Mouse (Mus musculus): ENCODE data around the gene Tgif1. TPM values are rescaled to one million over a fixed set of nuclear protein-coding genes. Genes with fewer than 3 reads are reported as not detected.

Tgif1 gene
- total and polyA plus RNA-seq, 2 experiments: 10.6 to 17.0 TPM

DNA sequence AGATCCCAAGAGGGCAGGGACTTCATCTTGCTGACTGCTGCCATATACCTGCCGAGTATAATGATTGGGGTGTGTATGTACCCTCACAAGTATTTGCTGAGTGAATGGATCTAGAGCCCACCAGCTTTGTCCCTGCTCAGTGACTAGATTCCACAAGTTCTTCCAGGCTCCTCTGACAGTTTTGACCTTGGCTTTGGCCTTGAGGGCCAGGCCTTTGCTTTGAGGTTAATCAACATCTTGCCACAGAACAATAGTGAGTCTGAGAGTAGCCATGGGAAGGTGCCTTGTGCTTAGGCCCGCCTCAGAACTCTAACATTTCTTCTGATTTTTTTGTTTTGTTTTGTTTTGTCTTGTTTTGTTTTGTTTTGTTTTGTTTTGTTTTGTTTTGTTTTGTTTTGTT is 46.7 kb downstream of the Tgif1 start:
- no peak for DNase-seq (ENCODE audit: extremely low read depth, low read depth, low spot score)
- no peak overlapping the region for H3K9ac ChIP-seq (ENCODE audit: low read depth, low read length)
- no peaks in the 10 kb centered on the region for H3K79me2 ChIP-seq (ENCODE audit: control insufficient read depth, insufficient read depth, low read length)
- 87% methylated on average over 2 of the region's 2 CpGs for WGBS
- H3K36me3 ChIP-seq (ENCODE audit: control insufficient read depth, insufficient read depth, low read length): no peaks in the 10 kb centered on the region
- H3K4me1 ChIP-seq (ENCODE audit: control insufficient read depth, insufficient read depth, low read length): no peaks in the 10 kb centered on the region
- no peaks in the 10 kb centered on the region for H3K27me3 ChIP-seq (ENCODE audit: control insufficient read depth, insufficient read depth, low read length)
- H3K27ac ChIP-seq (replicated peaks; ENCODE audit: insufficient read depth, low read depth, low read length): no peak overlapping the region
- H3K4me3 ChIP-seq (ENCODE audit: insufficient read depth, low read depth, low read length): no peak overlapping the region
- TF ChIP-seq CTCF (IDR thresholded peaks at IDR 0.05; ENCODE audit: low read depth, low read length) (no peak), POLR2A (IDR thresholded peaks at IDR 0.05; ENCODE audit: extremely low read depth, insufficient read depth, low read length) (no peak)

DNA sequence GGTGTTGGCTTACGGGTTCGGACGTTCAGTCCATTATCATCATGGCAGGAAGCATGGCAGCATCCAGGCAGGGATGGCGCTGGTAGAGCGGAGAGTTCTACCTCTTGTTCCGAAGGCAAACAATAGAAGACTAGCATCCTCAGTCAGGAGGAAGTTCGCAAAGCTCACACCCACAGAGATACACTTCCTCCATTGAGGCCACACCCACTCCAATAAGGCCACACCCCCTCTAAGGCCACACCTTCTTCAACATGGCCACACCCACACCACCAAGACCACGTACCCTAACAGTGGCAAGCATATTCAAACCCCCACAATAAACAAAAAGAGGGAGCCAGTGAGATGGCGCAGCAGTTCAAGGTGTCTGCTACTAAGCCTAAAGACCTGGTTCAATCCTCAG is 47.5 kb downstream of the Tgif1 start:
- no peak for DNase-seq (ENCODE audit: extremely low read depth, low read depth, low spot score)
- 92% methylated on average over 9 of the region's 9 CpGs for WGBS
- no peak for TF ChIP-seq POLR2A (IDR thresholded peaks at IDR 0.05; ENCODE audit: extremely low read depth, insufficient read depth, low read length)
- TF ChIP-seq CTCF (IDR thresholded peaks at IDR 0.05; ENCODE audit: low read depth, low read length): no peak

DNA sequence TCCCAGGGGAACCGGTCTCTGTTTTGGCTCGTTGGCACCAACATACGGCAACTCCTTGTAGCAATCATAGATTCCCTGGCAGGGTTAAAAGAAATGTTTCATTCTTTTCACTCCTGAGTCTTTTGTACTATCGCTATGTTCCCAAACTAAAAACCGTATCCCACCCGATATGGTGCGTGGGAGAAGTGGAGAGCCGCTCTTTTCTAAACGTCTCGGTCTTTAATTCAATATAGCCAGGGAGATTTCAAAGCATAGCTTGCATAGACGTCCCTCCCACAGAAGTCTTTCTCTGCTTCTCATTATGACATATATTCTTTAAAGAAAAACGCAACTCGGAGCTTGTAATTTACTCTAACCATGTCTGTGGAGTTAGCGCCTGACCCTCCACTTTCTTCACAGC is 51.3 kb downstream of the Tgif1 start:
- TF ChIP-seq CTCF (IDR thresholded peaks at IDR 0.05; ENCODE audit: low read depth, low read length): no peak
- H3K4me1 ChIP-seq (ENCODE audit: control insufficient read depth, insufficient read depth, low read length): no peaks in the 10 kb centered on the region
- WGBS: 89% methylated on average over 14 of the region's 14 CpGs
- H3K79me2 ChIP-seq (ENCODE audit: control insufficient read depth, insufficient read depth, low read length): no peaks in the 10 kb centered on the region
- H3K4me3 ChIP-seq (ENCODE audit: insufficient read depth, low read depth, low read length): no peak overlapping the region
- no peak overlapping the region for H3K27ac ChIP-seq (replicated peaks; ENCODE audit: insufficient read depth, low read depth, low read length)
- no peak for DNase-seq (ENCODE audit: extremely low read depth, low read depth, low spot score)
- no peaks in the 10 kb centered on the region for H3K27me3 ChIP-seq (ENCODE audit: control insufficient read depth, insufficient read depth, low read length)
- no peaks in the 10 kb centered on the region for H3K36me3 ChIP-seq (ENCODE audit: control insufficient read depth, insufficient read depth, low read length)
- no peak overlapping the region for H3K9ac ChIP-seq (ENCODE audit: low read depth, low read length)

More for the DNA sequence above, 47.5 kb downstream of the Tgif1 start:
- Histone ChIP-seq H3K79me2 (ENCODE audit: control insufficient read depth, insufficient read depth, low read length) (no peaks in the 10 kb centered on the region), H3K27ac (replicated peaks; ENCODE audit: insufficient read depth, low read depth, low read length) (no peak overlapping the region), H3K27me3 (ENCODE audit: control insufficient read depth, insufficient read depth, low read length) (no peaks in the 10 kb centered on the region), H3K9ac (ENCODE audit: low read depth, low read length) (no peak overlapping the region), H3K4me3 (ENCODE audit: insufficient read depth, low read depth, low read length) (no peak overlapping the region), H3K4me1 (ENCODE audit: control insufficient read depth, insufficient read depth, low read length) (no peaks in the 10 kb centered on the region), H3K36me3 (ENCODE audit: control insufficient read depth, insufficient read depth, low read length) (no peaks in the 10 kb centered on the region)

DNA sequence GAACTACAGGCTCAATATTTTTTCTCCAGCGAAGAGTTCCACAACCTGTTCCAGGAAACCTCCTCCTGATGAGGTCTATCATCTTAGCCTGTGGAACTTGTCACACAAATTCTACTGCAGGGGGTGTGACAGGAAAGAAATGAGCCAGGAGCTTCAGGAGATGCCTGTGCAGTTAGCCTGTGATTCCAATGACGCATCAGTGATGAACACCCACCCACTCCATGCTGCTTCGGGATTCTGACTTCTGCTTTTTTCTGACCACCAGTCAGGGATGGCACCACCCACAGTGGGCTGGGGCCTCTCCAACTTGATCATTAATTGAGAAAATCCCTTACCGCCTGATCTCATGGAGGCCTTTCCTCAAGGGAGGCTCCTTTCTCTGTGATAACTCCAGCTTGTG is 54.1 kb downstream of the Tgif1 start:
- 80% methylated on average over 4 of the region's 4 CpGs for WGBS

DNA sequence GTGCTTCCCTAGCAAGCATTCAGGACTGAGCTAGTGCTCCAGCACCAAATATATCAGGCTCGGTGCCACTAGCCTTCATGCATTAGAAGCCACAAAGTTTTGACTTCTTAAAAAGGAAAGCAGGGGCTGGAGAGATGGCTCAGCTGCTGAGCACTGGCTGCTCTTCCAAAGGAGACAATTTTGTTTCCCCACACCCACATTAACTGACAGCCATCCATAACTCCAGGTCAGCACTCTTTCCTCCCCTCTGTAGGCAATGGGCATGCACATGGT is 55.6 kb downstream of the Tgif1 start:
- Histone ChIP-seq H3K27me3 (ENCODE audit: control insufficient read depth, insufficient read depth, low read length) (no peaks in the 10 kb centered on the region), H3K4me3 (ENCODE audit: insufficient read depth, low read depth, low read length) (no peak overlapping the region), H3K4me1 (ENCODE audit: control insufficient read depth, insufficient read depth, low read length) (no peaks in the 10 kb centered on the region), H3K36me3 (ENCODE audit: control insufficient read depth, insufficient read depth, low read length) (no peaks in the 10 kb centered on the region), H3K79me2 (ENCODE audit: control insufficient read depth, insufficient read depth, low read length) (no peaks in the 10 kb centered on the region), H3K27ac (replicated peaks; ENCODE audit: insufficient read depth, low read depth, low read length) (no peak overlapping the region), H3K9ac (ENCODE audit: low read depth, low read length) (no peak overlapping the region)
- WGBS: 72% methylated on average over 1 of the region's 1 CpGs
- DNase-seq (ENCODE audit: extremely low read depth, low read depth, low spot score): no peak
- TF ChIP-seq CTCF (IDR thresholded peaks at IDR 0.05; ENCODE audit: low read depth, low read length) (no peak), POLR2A (IDR thresholded peaks at IDR 0.05; ENCODE audit: extremely low read depth, insufficient read depth, low read length) (no peak)

More for the DNA sequence above, 54.1 kb downstream of the Tgif1 start:
- no peaks in the 10 kb centered on the region for H3K79me2 ChIP-seq (ENCODE audit: control insufficient read depth, insufficient read depth, low read length)
- H3K4me1 ChIP-seq (ENCODE audit: control insufficient read depth, insufficient read depth, low read length): no peaks in the 10 kb centered on the region
- no peaks in the 10 kb centered on the region for H3K27me3 ChIP-seq (ENCODE audit: control insufficient read depth, insufficient read depth, low read length)
- H3K4me3 ChIP-seq (ENCODE audit: insufficient read depth, low read depth, low read length): no peak overlapping the region
- no peak for TF ChIP-seq CTCF (IDR thresholded peaks at IDR 0.05; ENCODE audit: low read depth, low read length)
- no peak for TF ChIP-seq POLR2A (IDR thresholded peaks at IDR 0.05; ENCODE audit: extremely low read depth, insufficient read depth, low read length)
- no peak overlapping the region for H3K9ac ChIP-seq (ENCODE audit: low read depth, low read length)
- no peak for DNase-seq (ENCODE audit: extremely low read depth, low read depth, low spot score)
- H3K36me3 ChIP-seq (ENCODE audit: control insufficient read depth, insufficient read depth, low read length): no peaks in the 10 kb centered on the region
- H3K27ac ChIP-seq (replicated peaks; ENCODE audit: insufficient read depth, low read depth, low read length): no peak overlapping the region

DNA sequence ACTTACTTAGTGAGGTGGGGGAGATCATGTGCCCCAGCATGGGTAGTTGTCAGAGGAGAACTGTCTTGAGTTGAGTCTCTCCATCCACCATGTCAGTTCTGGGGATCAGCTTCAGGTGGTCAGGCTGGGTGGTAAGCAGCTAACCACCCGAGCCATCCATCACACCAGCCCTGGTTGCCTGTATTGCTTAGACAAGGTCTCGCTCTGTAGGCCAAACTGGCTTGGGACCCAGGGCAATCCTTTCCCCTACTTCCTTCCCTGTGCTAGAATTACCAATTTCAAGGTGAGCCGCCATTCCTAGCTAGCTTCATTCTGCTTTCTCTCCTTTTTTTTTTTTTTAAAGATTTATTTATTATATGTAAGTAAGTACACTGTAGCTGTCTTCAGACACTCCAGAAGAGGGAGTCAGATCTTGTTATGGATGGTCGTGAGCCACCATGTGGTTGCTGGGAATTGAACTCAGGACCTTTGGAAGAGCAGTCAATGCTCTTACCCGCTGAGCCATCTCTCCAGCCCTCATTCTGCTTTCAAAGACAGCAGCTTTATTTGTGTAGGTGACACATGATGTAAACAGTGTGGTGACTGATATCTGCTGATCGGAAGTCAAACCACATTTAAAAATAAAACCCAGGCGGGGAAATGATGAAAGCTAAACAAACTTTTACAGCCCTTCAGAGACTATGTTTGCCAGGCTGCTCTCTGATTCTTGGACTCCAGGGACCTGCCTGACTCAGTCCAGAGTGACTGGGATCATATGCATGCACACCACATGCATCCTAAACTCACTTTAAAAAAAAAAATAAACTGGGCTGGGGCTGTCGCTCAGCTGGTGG is 56.2 kb downstream of the Tgif1 start:
- Histone ChIP-seq H3K4me3 (ENCODE audit: insufficient read depth, low read depth, low read length) (no peak overlapping the region), H3K36me3 (ENCODE audit: control insufficient read depth, insufficient read depth, low read length) (no peaks in the 10 kb centered on the region), H3K9ac (ENCODE audit: low read depth, low read length) (no peak overlapping the region), H3K27ac (replicated peaks; ENCODE audit: insufficient read depth, low read depth, low read length) (no peak overlapping the region), H3K27me3 (ENCODE audit: control insufficient read depth, insufficient read depth, low read length) (no peaks in the 10 kb centered on the region), H3K79me2 (ENCODE audit: control insufficient read depth, insufficient read depth, low read length) (no peaks in the 10 kb centered on the region), H3K4me1 (ENCODE audit: control insufficient read depth, insufficient read depth, low read length) (no peaks in the 10 kb centered on the region)
- no peak for DNase-seq (ENCODE audit: extremely low read depth, low read depth, low spot score)
- TF ChIP-seq POLR2A (IDR thresholded peaks at IDR 0.05; ENCODE audit: extremely low read depth, insufficient read depth, low read length): no peak
- TF ChIP-seq CTCF (IDR thresholded peaks at IDR 0.05; ENCODE audit: low read depth, low read length): no peak
- WGBS: 51% methylated on average over 8 of the region's 8 CpGs

Data from liver, adult 2 months (tissue).